Mouse (Mus musculus): ENCODE results near the gene Fer1l5. TPM values are rescaled to one million over a fixed set of nuclear protein-coding genes. Genes with fewer than 3 reads are reported as not detected.

The Fer1l5 gene
- under 0.01 and 0.01 TPM in 2 replicates for polyA plus RNA-seq (2012; rRNA removed)

DNA sequence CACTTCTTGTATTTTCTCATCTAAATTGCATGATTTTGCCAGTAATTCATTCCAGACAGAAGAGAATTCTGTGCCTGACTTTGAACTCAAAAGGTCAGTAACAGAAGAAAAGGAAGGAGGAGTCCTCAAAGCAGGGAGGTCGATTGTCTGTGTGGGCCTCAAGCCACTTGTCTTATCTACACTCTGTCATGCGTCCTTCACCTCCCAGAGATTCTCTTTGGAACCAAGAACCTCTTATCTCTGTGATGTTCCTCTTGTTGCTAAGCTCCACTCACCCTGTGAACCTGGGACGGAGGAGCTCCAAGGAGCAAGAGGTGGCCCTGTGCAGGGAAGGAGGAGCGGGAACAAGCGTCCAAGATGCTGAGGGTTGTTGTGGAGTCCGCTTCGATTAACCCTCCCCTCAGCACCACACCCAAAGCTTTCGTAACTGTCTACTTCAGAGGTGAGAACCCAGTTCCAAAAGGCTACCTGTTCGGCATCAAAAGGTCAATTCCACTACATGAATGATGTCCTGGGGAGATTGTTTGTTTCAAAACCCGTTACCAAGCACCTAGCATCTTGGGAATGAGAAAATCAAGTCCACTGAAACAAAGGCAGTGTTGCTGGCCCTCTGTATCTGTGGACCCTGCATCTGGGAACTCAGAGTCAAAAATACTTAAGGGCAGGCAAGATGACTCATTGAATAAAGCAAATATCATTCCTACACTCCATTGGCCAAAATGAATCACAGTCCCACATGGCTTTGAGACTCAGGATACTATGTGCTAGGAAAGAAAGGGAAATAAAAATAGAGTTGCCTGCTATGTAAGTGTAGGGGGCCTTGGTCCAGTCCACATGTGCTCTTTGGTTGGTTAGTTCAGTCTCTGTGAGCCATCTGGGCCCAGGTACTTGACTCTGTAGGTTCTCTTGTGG lies at the start of gene Fer1l5:
Gene Fer1l5, plus strand, starts transcription at position 358 of the 912 bp plus-strand sequence.

DNA sequence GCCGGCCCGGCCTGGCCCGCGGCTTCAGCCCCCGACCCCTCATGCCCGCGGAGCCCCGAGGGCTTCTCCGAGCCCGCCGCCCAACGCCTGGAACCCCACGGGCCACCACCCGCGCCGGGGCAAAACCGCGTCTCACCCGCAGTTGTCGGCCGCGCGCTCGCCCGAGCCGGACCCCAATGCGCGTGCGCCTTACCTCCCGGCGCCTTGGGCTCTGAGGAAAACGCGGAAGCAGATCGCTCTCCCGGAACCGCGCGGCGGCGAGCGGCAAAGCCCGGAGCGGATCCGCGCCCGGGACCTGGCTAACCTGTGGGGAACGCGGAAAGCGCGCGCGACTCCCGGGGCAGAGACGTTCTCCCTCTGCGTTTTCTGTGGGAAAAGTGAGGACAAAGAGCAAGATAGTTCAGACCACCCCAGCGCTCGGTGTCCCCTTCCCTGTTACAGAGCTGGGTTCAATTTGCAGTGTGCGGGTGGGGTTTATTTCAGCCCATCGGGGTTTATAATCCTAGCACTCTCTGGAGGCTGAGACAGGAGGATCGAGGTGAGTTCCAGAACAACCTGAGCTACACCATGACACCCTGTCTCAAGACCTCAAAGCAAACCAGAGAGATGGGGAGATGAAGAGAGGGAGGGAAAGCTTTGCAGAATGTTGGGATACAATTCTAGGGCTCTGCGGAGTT lies 3.0 kb upstream of the Fer1l5 start, which contains the start of gene Kansl3:
Gene Kansl3, minus strand, starts transcription at position 213 of the 677 bp plus-strand sequence.

DNA sequence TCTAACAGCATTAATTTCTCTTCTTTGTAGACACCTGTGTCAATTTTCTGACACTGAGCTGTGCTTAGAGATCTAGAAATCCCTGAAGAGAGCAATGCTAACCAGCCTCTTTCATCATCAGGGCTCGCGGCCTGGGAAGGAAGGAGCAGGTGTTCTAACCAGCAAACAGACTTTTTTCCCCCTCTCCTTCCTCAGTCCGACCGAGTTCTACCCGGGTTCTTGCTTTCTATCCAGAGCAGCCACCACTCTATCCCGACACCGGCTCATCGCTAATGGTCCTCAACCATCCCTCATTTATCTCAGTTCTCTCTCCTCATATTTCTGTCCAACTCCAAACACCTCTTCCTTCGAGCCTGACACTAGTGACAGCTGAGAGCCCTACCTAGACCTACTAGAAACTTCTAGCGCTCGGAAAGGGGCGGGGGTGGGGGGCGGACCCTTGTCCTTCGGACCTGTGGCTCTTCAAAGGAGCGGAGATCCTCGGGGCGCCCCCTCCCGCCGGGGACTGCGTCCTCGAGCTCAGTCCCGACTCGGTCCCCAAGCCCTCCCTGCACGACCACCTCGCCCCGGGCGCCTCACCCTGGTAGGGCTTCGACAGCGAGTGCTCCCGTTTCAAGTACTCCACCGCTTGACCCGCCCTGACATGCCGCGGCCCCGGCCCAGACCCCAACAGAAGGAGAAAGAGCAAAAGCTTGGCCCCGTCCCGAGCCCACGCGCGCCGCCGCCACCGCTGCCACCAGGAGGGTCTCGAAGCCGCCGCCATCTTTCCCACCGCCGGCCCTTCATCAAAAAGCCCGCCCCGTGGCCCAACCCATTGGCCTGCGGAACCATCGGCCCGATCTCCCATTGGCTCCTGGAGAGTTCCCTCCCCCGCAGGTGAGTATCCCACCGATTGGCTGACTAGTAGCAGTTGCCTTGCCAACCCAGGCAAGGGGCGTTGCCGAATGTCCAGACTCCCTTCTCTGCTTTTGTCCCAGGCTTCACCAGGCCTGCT lies 72.7 kb downstream of the Fer1l5 start, which contains the start of gene Lman2l:
Gene Lman2l, minus strand, starts transcription at position 801 of the 994 bp plus-strand sequence.

DNA sequence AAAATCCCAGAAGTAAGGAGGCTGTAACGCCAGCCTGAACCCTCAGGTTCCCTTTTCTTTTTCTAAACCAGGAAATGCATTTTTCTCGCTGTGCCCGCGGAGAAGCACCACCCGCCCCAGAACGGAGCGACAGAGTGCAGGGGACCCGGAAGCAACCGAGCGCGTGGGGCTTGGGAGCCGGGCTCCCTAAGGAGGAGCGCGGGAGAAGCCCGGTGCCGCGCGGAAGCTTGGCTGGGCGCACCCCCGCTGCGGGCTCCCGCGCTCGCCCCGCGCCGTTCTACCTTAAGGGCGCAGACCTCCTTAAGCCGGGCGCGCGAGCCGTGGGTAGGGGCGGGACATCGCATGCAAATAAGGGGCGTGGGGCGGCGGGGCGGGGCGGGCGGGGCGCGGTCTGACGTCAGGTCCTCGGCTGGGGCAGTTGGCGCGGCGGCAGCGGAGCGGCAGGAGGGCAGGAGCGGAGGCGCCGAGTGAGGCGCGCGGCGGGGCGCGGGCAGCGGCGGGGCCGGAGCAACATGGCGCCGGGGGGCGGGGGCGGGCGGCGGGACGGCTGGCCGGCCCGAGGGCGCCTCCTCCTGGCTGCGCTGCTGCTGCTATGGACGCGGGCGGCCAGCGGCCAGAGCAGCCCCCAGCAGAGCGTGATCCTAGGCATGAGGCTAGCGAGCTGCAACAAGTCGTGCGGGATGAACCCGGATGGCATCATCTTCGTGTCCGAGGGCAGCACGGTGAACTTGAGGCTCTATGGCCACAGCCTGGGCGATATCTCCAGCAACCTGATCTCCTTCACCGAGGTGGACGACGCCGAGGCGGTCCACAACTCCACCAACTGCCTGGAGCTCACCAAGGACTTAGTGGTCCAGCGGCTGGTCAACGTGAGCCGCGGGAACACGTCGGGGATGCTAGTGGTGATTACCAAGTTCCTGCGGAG lies 99.4 kb downstream of the Fer1l5 start, which contains the start of gene Cnnm4:
Gene Cnnm4, plus strand, starts transcription at position 440 of the 925 bp plus-strand sequence.

Other genes with a start within 250 kb of the Fer1l5 start
- gene Uggt1, start 127.6 kb upstream of the Fer1l5 start, polyA plus RNA-seq (2012; rRNA removed), result 5.7 and 6.5 TPM in 2 replicates
- gene Neurl3, start 97.6 kb upstream of the Fer1l5 start, polyA plus RNA-seq (2012; rRNA removed), result 2.3 and 2.8 TPM in 2 replicates
- gene Arid5a, start 64.6 kb upstream of the Fer1l5 start, polyA plus RNA-seq (2012; rRNA removed), result 0.84 and 1.2 TPM in 2 replicates
- 10.3 and 11.8 TPM in 2 replicates for gene Kansl3, start 3.1 kb upstream of the Fer1l5 start, polyA plus RNA-seq (2012; rRNA removed)
- 4.6 and 5.6 TPM in 2 replicates for gene Lman2l, start 73.0 kb downstream of the Fer1l5 start, polyA plus RNA-seq (2012; rRNA removed)
- 0.74 and 0.86 TPM in 2 replicates for gene Cnnm4, start 99.3 kb downstream of the Fer1l5 start, polyA plus RNA-seq (2012; rRNA removed)
- gene Cnnm3, start 139.6 kb downstream of the Fer1l5 start, polyA plus RNA-seq (2012; rRNA removed), result 3.1 TPM in 2 replicates
- gene Ankrd23, start 164.6 kb downstream of the Fer1l5 start, polyA plus RNA-seq (2012; rRNA removed), result 2.4 and 2.8 TPM in 2 replicates
- 0.02 TPM in 1 of 2 replicates, not detected in the other for gene Gm42417, start 167.1 kb downstream of the Fer1l5 start, polyA plus RNA-seq (2012; rRNA removed)
- gene Ankrd39, start 175.2 kb downstream of the Fer1l5 start, polyA plus RNA-seq (2012; rRNA removed), result 3.3 and 3.8 TPM in 2 replicates
- gene Sema4c, start 186.1 kb downstream of the Fer1l5 start, polyA plus RNA-seq (2012; rRNA removed), result 2.4 and 2.6 TPM in 2 replicates

All from liver, embryonic 14 days (tissue).